Mouse (Mus musculus) kidney, postnatal 0 days (tissue): ENCODE results near the gene Timm22. TPM values are rescaled to one million over a fixed set of nuclear protein-coding genes. Genes with fewer than 3 reads are reported as not detected.

Experiments
- ATAC-seq: fragments of 200-750 bp; cut with Nextera tagmentation; replicated peaks from 2 replicates; pipeline ENCODE4 v1.8.0; 2017; ENCODE audit warnings: low read depth, moderate number of reproducible peaks, moderate TSS enrichment, moderate library complexity; ENCODE audit not compliant: low FRiP score
- DNase-seq: peaks from one replicate; pipeline ENCODE4 v3.0.0-alpha.2; 2016; ENCODE audit warnings: low spot score
- H3K27ac ChIP-seq: fragments of 300-500 bp; sonication (generic); 2 replicates; pipeline ENCODE4 v1.5.1; 2014; ENCODE audit warnings: mild to moderate bottlenecking
- H3K27me3 ChIP-seq: fragments of 300-500 bp; sonication (generic); 2 replicates; pipeline ENCODE4 v1.6.1; 2014; ENCODE audit warnings: low read length, mixed read lengths; ENCODE audit not compliant: insufficient read depth
- H3K36me3 ChIP-seq: fragments of 300-500 bp; sonication (generic); 2 replicates; pipeline ENCODE4 v1.6.1; 2014; ENCODE audit warnings: low read length, mixed read lengths; ENCODE audit not compliant: insufficient read depth
- H3K4me1 ChIP-seq: fragments of 300-500 bp; sonication (generic); replicated peaks from 2 replicates; pipeline ENCODE4 v1.6.1; 2014; ENCODE audit warnings: antibody characterized with exemption, low read length, mixed read lengths; ENCODE audit not compliant: insufficient read depth
- H3K4me2 ChIP-seq: fragments of 300-500 bp; sonication (generic); 2 replicates; pipeline ENCODE4 v1.6.1; 2014; ENCODE audit warnings: mild to moderate bottlenecking, low read length, moderate library complexity, mixed read lengths
- H3K4me3 ChIP-seq: fragments of 300-500 bp; sonication (generic); replicated peaks from 2 replicates; pipeline ENCODE4 v1.5.1; 2014; ENCODE audit warnings: low read depth, low read length
- H3K9ac ChIP-seq: fragments of 300-500 bp; sonication (generic); 2 replicates; pipeline ENCODE4 v1.6.1; 2014; ENCODE audit warnings: low read depth, low read length
- H3K9me3 ChIP-seq: fragments of 300-500 bp; sonication (generic); replicated peaks from 2 replicates; pipeline ENCODE4 v1.6.1; 2016; ENCODE audit warnings: low read length, inconsistent platforms, mixed read lengths
- CTCF ChIP-seq: IDR thresholded peaks from 2 replicates; pipeline ENCODE4 v1.5.1; 2016; ENCODE audit warnings: antibody characterized with exemption, low read depth, mild to moderate bottlenecking, moderate library complexity
- WGBS: fragments of 180-500 bp; shearing (Covaris S2); extraction: QIAGEN DNeasy Blood & Tissue Kit; methylation state at CpG from one replicate; pipeline ENCODE4 v1.1.7; 2014; 5-methylcytosine and 5-hydroxymethylcytosine counted together
- polyA plus RNA-seq: library from polyadenylated mRNA; unstranded; fragments of >200 nt; fragmentation: Nextera tagmentation; extraction: Ambion mirVana; gene quantifications from 2 replicates; pipeline ENCODE4 v1.2.1, GENCODE M21; 2015

Gene Timm22
- polyA plus RNA-seq, 1 experiment from 2014 or later, result 122 TPM

- H3K9ac ChIP-seq, result 0 out of 2 replicates have a peak overlapping the region, but pooled peaks have one; percentile 24
- DNase-seq, result peak; percentile 97
- peak overlapping the region; percentile 88 for H3K27ac ChIP-seq
- 22% methylated on average over 17 of the region's 17 CpGs for WGBS
- no peak for TF ChIP-seq CTCF
- no peaks in the 10 kb centered on the region for H3K27me3 ChIP-seq
- H3K4me1 ChIP-seq, result peaks cover 31% of the 10 kb centered on the region
- H3K9me3 ChIP-seq, result no peaks in the 10 kb centered on the region
- ATAC-seq, result peak; percentile 80
- H3K36me3 ChIP-seq, result no peaks in the 10 kb centered on the region
- peak overlapping the region; percentile 28; the same call in 1 of the 2 replicates for H3K4me2 ChIP-seq
- H3K4me3 ChIP-seq, result no peak overlapping the region
Measured at GRCm38 (mm10) chr11:76374491-76375185, 32.1 kb upstream of the Timm22 start.

GRCm38 (mm10) chr11:76376425-76376824, 30.3 kb upstream of the Timm22 start:
- Histone ChIP-seq H3K4me2 (no peak overlapping the region), H3K27me3 (no peaks in the 10 kb centered on the region), H3K9me3 (no peaks in the 10 kb centered on the region), H3K4me3 (no peak overlapping the region), H3K9ac (no peak overlapping the region), H3K36me3 (no peaks in the 10 kb centered on the region), H3K4me1 (peaks cover 36% of the 10 kb centered on the region), H3K27ac (no peak overlapping the region)
- no peak for TF ChIP-seq CTCF
- WGBS, result 82% methylated on average over 3 of the region's 3 CpGs
- ATAC-seq (no peak), DNase-seq (no peak)

GRCm38 (mm10) chr11:76379921-76380544, 26.7 kb upstream of the Timm22 start:
- H3K27ac ChIP-seq, result peak overlapping the region; percentile 19; the same call in 1 of the 2 replicates
- H3K4me2 ChIP-seq, result no peak overlapping the region
- H3K9ac ChIP-seq, result no peak overlapping the region
- H3K4me3 ChIP-seq, result no peak overlapping the region
- no peaks in the 10 kb centered on the region for H3K36me3 ChIP-seq
- DNase-seq (peak; percentile 84), ATAC-seq (peak; percentile 64; the same call in 1 of the 2 replicates)
- no peaks in the 10 kb centered on the region for H3K27me3 ChIP-seq
- TF ChIP-seq CTCF, result no peak
- peaks cover 16% of the 10 kb centered on the region; the same call in 1 of the 2 replicates for H3K4me1 ChIP-seq
- WGBS, result 17% methylated on average over 11 of the region's 11 CpGs
- H3K9me3 ChIP-seq, result no peaks in the 10 kb centered on the region

GRCm38 (mm10) chr11:76381201-76381885, 25.4 kb upstream of the Timm22 start:
- 62% methylated on average over 15 of the region's 15 CpGs for WGBS
- Histone ChIP-seq H3K9ac (no peak overlapping the region), H3K9me3 (no peaks in the 10 kb centered on the region), H3K4me3 (no peak overlapping the region), H3K36me3 (no peaks in the 10 kb centered on the region), H3K4me2 (no peak overlapping the region), H3K27me3 (no peaks in the 10 kb centered on the region), H3K27ac (no peak overlapping the region), H3K4me1 (peaks cover 7% of the 10 kb centered on the region; the same call in 1 of the 2 replicates)
- no peak for DNase-seq
- ATAC-seq, result no peak
- TF ChIP-seq CTCF, result no peak

GRCm38 (mm10) chr11:76382711-76383324, 23.9 kb upstream of the Timm22 start:
- 61% methylated on average over 13 of the region's 13 CpGs for WGBS
- DNase-seq, result no peak
- H3K9me3 ChIP-seq, result no peaks in the 10 kb centered on the region
- H3K4me2 ChIP-seq, result no peak overlapping the region
- no peak overlapping the region for H3K27ac ChIP-seq
- no peaks in the 10 kb centered on the region for H3K36me3 ChIP-seq
- H3K4me1 ChIP-seq, result peaks cover 7% of the 10 kb centered on the region; the same call in 1 of the 2 replicates
- H3K4me3 ChIP-seq, result no peak overlapping the region
- TF ChIP-seq CTCF, result no peak
- no peak for ATAC-seq
- no peak overlapping the region for H3K9ac ChIP-seq
- no peaks in the 10 kb centered on the region for H3K27me3 ChIP-seq

- no peak for TF ChIP-seq CTCF
- ATAC-seq, result no peak
- no peak overlapping the region for H3K9ac ChIP-seq
- no peaks in the 10 kb centered on the region for H3K27me3 ChIP-seq
- no peak for DNase-seq
- H3K4me3 ChIP-seq, result no peak overlapping the region
- no peaks in the 10 kb centered on the region for H3K36me3 ChIP-seq
- H3K4me2 ChIP-seq, result no peak overlapping the region
- H3K4me1 ChIP-seq, result peaks cover 7% of the 10 kb centered on the region; the same call in 1 of the 2 replicates
- no peaks in the 10 kb centered on the region for H3K9me3 ChIP-seq
- WGBS, result 92% methylated on average over 5 of the region's 5 CpGs
- no peak overlapping the region for H3K27ac ChIP-seq
Measured at GRCm38 (mm10) chr11:76384307-76384706, 22.4 kb upstream of the Timm22 start.
